Mouse (Mus musculus) thymus, adult 2 months (tissue): Measurements from ENCODE around the gene Dld. TPM values are rescaled to one million over a fixed set of nuclear protein-coding genes. Genes with fewer than 3 reads are reported as not detected.

Source experiments
- DNase-seq: peaks from one replicate; pipeline ENCODE4 v3.0.0; 2021
- H3K27ac ChIP-seq: fragments of 200-500 bp; 2 replicates; pipeline ENCODE4 v1.5.1; 2012; ENCODE audit warnings: low read length, control low read depth; ENCODE audit not compliant: control insufficient read depth, insufficient read depth
- H3K27me3 ChIP-seq: fragments of 200-500 bp; 2 replicates; pipeline ENCODE4 v1.6.1; 2012; ENCODE audit warnings: mild to moderate bottlenecking, low read length, moderate library complexity, mixed read lengths; ENCODE audit not compliant: control insufficient read depth, insufficient read depth
- H3K36me3 ChIP-seq: fragments of 200-500 bp; 2 replicates; pipeline ENCODE4 v1.6.1; 2012; ENCODE audit warnings: mild to moderate bottlenecking, low read length, moderate library complexity; ENCODE audit not compliant: control insufficient read depth, insufficient read depth
- H3K4me1 ChIP-seq: fragments of 200-500 bp; replicated peaks from 2 replicates; pipeline ENCODE4 v1.6.1; 2012; ENCODE audit warnings: low read length; ENCODE audit not compliant: control insufficient read depth, insufficient read depth
- H3K4me3 ChIP-seq: fragments of 200-500 bp; 2 replicates; pipeline ENCODE4 v1.5.1; 2012; ENCODE audit warnings: mild to moderate bottlenecking, low read length, control low read depth, moderate library complexity; ENCODE audit not compliant: control insufficient read depth, insufficient read depth
- CTCF ChIP-seq: fragments of 200-500 bp; IDR thresholded peaks from 2 replicates; pipeline ENCODE4 v1.5.1; 2012; ENCODE audit warnings: mild to moderate bottlenecking, control low read depth, low read length, moderate library complexity, borderline replicate concordance; ENCODE audit not compliant: control insufficient read depth, poor library complexity, insufficient read depth; ENCODE audit errors: extremely low read depth
- POLR2A ChIP-seq: fragments of 200-500 bp; IDR thresholded peaks from 2 replicates; pipeline ENCODE4 v1.6.1; 2012; ENCODE audit warnings: mild to moderate bottlenecking, low read length, control low read depth, moderate library complexity; ENCODE audit not compliant: control insufficient read depth, poor library complexity, insufficient read depth; ENCODE audit errors: extremely low read depth
- WGBS: fragments of 180-500 bp; shearing (Covaris S2); methylation state at CpG from one replicate; pipeline ENCODE4 v1.1.7; 2018; 5-methylcytosine and 5-hydroxymethylcytosine counted together
- polyA plus RNA-seq: library from polyadenylated mRNA; depleted of rRNA; stranded (reverse); fragments of >200 nt; gene quantifications from 2 replicates; pipeline ENCODE4 v1.2.3, GENCODE M21; 2012

The Dld gene
- polyA plus RNA-seq, 1 experiment = 15.3 TPM

DNA sequence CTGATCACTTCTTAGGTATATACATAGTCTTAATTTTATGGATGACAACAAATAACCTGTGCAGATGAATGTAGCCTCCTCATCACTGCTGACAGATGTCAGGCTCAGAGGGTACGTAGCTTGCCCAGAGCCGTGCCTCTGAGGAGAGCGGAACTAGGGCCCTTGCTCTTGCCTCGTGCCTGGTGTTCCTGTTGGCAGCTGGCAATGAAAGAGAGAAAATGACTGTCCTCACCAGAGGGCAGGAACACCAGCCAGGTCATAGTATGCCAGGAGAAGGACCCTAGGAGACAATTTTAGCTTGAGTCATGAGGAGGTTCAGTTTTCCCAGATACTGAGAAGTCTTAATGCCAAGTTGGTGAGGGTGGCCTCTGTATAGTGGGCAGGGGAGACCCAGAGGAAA is 38.1 kb downstream of the Dld start:
- no peaks in the 10 kb centered on the region for H3K27me3 ChIP-seq
- H3K4me3 ChIP-seq = no peak overlapping the region
- no peak for DNase-seq
- TF ChIP-seq POLR2A (no peak), CTCF (no peak)
- 96% methylated on average over 4 of the region's 4 CpGs for WGBS
- no peaks in the 10 kb centered on the region for H3K36me3 ChIP-seq
- H3K4me1 ChIP-seq = no peaks in the 10 kb centered on the region
- H3K27ac ChIP-seq = no peak overlapping the region

GRCm38 (mm10) chr12:31312281-31312680 is 39.0 kb downstream of the Dld start:
- Histone ChIP-seq H3K36me3 (no peaks in the 10 kb centered on the region), H3K27ac (no peak overlapping the region), H3K27me3 (no peaks in the 10 kb centered on the region), H3K4me3 (no peak overlapping the region), H3K4me1 (no peaks in the 10 kb centered on the region)
- DNase-seq = no peak
- TF ChIP-seq POLR2A (no peak), CTCF (no peak)
- WGBS = 71% methylated on average over 5 of the region's 5 CpGs

DNA sequence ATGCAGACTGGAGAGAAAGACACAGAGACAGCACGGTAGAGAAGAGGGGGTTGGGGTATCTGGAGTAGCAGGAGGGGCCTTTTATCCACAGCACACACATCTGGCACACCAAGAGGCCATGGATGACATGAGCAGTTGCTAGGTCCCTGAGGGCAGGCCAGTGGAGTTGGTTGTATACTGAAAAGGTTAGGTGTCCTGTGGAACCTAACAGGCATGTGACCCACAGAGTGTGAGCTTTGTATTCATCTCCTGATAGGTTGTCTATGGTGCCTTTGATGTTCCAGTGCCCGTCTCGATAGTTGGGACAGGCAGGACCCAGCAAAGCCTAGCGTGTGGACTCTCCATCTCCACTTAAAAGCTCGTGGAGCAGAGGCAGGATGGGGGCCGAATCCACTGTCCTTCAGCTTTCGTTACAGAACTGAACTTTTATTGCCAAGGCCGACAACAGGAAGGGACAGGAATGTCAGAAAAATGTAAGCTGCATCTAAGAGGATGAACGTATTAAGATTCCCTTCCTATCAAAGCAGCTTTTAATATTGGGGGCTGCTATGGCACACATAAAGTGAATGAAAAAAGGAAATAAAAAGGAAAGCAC is 39.5 kb downstream of the Dld start:
- Histone ChIP-seq H3K36me3 (no peaks in the 10 kb centered on the region), H3K27ac (no peak overlapping the region), H3K4me1 (no peaks in the 10 kb centered on the region), H3K27me3 (no peaks in the 10 kb centered on the region), H3K4me3 (no peak overlapping the region)
- no peak for DNase-seq
- 94% methylated on average over 9 of the region's 9 CpGs for WGBS
- TF ChIP-seq POLR2A (no peak), CTCF (no peak)

- TF ChIP-seq CTCF = no peak
- TF ChIP-seq POLR2A = no peak
- Histone ChIP-seq H3K36me3 (no peaks in the 10 kb centered on the region), H3K27ac (no peak overlapping the region), H3K27me3 (no peaks in the 10 kb centered on the region), H3K4me3 (no peak overlapping the region), H3K4me1 (no peaks in the 10 kb centered on the region)
- 95% methylated on average over 9 of the region's 9 CpGs for WGBS
- no peak for DNase-seq
Measured at GRCm38 (mm10) chr12:31310687-31311086, 40.6 kb downstream of the Dld start.

DNA sequence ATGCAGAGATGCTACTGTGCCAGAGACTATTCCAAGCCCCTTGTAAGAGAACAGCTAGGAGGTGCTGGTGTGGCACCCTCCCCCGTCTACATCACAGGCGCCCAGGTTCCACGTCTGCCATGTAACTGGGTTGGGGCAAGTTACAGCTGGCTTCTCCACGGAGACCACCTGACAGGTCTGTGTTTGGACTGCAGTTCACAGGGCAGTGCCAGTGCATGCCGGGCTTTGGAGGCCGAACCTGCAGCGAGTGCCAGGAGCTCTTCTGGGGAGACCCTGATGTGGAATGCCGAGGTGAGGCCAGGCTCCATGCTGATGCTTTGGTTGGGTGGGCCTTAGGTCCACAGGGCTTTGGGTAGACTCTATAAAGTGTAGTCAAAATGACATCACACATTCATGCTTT is 43.5 kb downstream of the Dld start:
- no peaks in the 10 kb centered on the region for H3K27me3 ChIP-seq
- no peaks in the 10 kb centered on the region for H3K4me1 ChIP-seq
- no peak for DNase-seq
- WGBS = 95% methylated on average over 8 of the region's 8 CpGs
- TF ChIP-seq CTCF (no peak), POLR2A (no peak)
- H3K27ac ChIP-seq = no peak overlapping the region
- H3K4me3 ChIP-seq = no peak overlapping the region
- H3K36me3 ChIP-seq = no peaks in the 10 kb centered on the region

DNA sequence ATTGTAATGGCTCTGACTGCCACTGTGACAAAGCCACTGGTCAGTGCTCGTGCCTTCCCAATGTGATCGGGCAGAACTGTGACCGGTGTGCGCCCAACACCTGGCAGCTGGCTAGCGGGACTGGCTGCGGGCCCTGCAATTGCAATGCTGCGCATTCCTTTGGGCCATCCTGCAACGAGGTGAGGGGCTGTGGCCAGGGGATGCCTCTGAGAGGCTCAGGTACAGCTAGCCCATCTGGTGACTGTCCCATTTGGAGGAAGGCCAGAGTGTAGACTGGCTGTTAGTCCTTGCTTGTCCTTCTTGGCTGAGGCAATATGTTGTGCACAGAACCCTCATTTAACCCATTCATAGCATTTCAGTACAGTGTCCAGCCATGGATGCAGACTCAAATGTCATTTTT is 44.2 kb downstream of the Dld start:
- no peak overlapping the region for H3K27ac ChIP-seq
- WGBS = 96% methylated on average over 8 of the region's 8 CpGs
- no peak overlapping the region for H3K4me3 ChIP-seq
- TF ChIP-seq CTCF = no peak
- no peak for DNase-seq
- H3K4me1 ChIP-seq = 0 out of 2 replicates have a peak, but pooled peaks cover 2% of the 10 kb centered on the region
- no peaks in the 10 kb centered on the region for H3K36me3 ChIP-seq
- no peaks in the 10 kb centered on the region for H3K27me3 ChIP-seq
